Mouse (Mus musculus) heart, adult 2 months (tissue): ENCODE results near the gene Tnfrsf13c.

ENCODE experiments used
- CTCF ChIP-seq: fragments of 200-600 bp; IDR thresholded peaks from 2 replicates; pipeline ENCODE4 v1.8.1; 2022; ENCODE audit warnings: antibody characterized with exemption, mild to moderate bottlenecking, moderate library complexity
- EP300 ChIP-seq: fragments of 200-500 bp; IDR thresholded peaks from 2 replicates; pipeline ENCODE4 v1.6.1; 2011; ENCODE audit warnings: low read depth, low read length, control low read depth; ENCODE audit not compliant: insufficient read depth

- TF ChIP-seq CTCF (no peak), EP300 (no peak)
Observed at GRCm38 (mm10) chr15:82268185-82268584, 44.0 kb upstream of the Tnfrsf13c start.
